Mouse (Mus musculus) cerebellum, adult 2 months (tissue): Measurements from ENCODE around the gene Ermap.

ENCODE experiments used
- CTCF ChIP-seq: fragments of 200-500 bp; IDR thresholded peaks from 2 replicates; pipeline ENCODE4 v1.5.1; 2011; ENCODE audit warnings: low read depth, mild to moderate bottlenecking, control low read depth, low read length, moderate library complexity, borderline replicate concordance; ENCODE audit not compliant: insufficient read depth
- POLR2A ChIP-seq: fragments of 200-500 bp; IDR thresholded peaks from 2 replicates; pipeline ENCODE4 v1.6.1; 2011; ENCODE audit warnings: low read length, control low read depth, borderline replicate concordance; ENCODE audit not compliant: insufficient read depth

DNA sequence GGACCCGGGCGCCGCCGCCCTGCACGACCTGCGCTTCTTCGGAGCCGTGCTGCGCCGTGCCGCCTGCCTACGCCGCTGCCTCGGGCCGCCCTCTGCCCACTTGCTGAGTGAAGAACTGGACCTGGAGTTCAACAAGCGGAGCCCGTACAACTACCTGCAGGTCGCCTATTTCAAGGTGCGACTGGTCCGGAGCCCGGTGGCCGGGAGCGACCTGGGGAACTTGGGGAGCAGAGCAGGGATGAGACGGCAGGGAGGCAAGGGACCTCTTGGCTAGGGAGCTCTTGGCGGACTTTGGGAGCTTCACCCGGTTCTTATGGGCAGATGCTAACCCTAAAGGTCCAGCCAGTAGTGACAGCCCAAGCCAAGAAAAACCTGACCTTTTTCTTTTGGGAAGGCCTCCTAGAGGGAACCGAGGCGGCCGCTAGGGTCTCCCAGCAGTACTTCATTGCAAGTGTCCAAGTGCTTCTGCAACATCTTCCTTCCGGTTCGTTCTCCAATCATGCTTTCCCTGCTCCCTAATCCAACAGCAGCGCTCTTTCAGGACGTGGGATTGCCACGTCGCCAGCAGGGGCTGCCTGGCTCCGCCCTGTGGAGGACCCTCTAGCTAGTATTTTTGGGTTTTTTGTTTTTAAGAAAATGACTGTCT lies 43.6 kb upstream of the Ermap start:
- TF ChIP-seq POLR2A (no peak), CTCF (0 out of 2 replicates have a peak, but pooled peaks have one; percentile 7)
